8 mouse cellular contexts compared by ENCODE assay signal in genomic region chr11:75630645-75631229, GRCm38 (mm10). TPM values are rescaled to one million over a fixed set of nuclear protein-coding genes. Genes with fewer than 3 reads are reported as not detected.
DNase-seq lines count a peak whose midpoint lies in the region; ATAC-seq lines count a peak whose summit lies in the region.

Inpp5k (plus strand) TSS chr11:75630988.

- peaks cover 2 to 17% of the 10 kb centered on the region in 2 experiments; a peak in 3 of 4 replicates for H3K4me1 ChIP-seq in heart, embryonic 14.5 days (ENCODE audit: control insufficient read depth in 2 of 2, insufficient read depth in 2 of 2, low read length in 2 of 2)
- H3K4me1 ChIP-seq in liver, embryonic 13.5 days (replicated peaks), result peaks cover 31% of the 10 kb centered on the region
- H3K4me1 ChIP-seq in stomach, embryonic 16.5 days (ENCODE audit: control insufficient read depth, insufficient read depth, low read length), result peaks cover 7% of the 10 kb centered on the region; the same call in 1 of the 2 replicates

- H3K9ac ChIP-seq in heart, embryonic 14.5 days (ENCODE audit: low read length), result peak within 1 kb of the TSS; percentile 84
- H3K9ac ChIP-seq in liver, embryonic 13.5 days, result peak within 1 kb of the TSS; percentile 87
- peak within 1 kb of the TSS; percentile 83 for H3K9ac ChIP-seq in stomach, embryonic 16.5 days (ENCODE audit: low read length)

- peak within 1 kb of the TSS; percentile 80 for H3K4me2 ChIP-seq in heart, embryonic 14.5 days (ENCODE audit: low read length)
- H3K4me2 ChIP-seq in liver, embryonic 13.5 days, result peak within 1 kb of the TSS; percentile 86
- peak within 1 kb of the TSS; percentile 81 for H3K4me2 ChIP-seq in stomach, embryonic 16.5 days (ENCODE audit: low read depth, low read length)

- H3K9me3 ChIP-seq in heart, embryonic 14.5 days (ENCODE audit: control insufficient read depth, low read length), result no peaks in the 10 kb centered on the region
- no peaks in the 10 kb centered on the region for H3K9me3 ChIP-seq in liver, embryonic 13.5 days (replicated peaks)
- H3K9me3 ChIP-seq in stomach, embryonic 16.5 days (replicated peaks; ENCODE audit: control insufficient read depth, low read length), result no peaks in the 10 kb centered on the region

- peak; percentile 96 for DNase-seq in c-Kit-negative CD71-positive TER-119-positive erythroid progenitor cells, embryonic 14.5 days (ENCODE audit: low read depth, low spot score)
- peak; percentile 98 for DNase-seq in fibroblast of lung, adult 2 months (ENCODE audit: low read depth)
- DNase-seq in kidney, postnatal 14 days, result peak; percentile 98
- peak; percentile 98 for DNase-seq in liver, embryonic 13.5 days
- DNase-seq in neural tube, embryonic 10.5 days (ENCODE audit: extremely low spot score, low spot score), result peak; percentile 90

- H3K4me3 ChIP-seq in heart, embryonic 14.5 days (ENCODE audit: control insufficient read depth in 1 of 2, insufficient read depth in 1 of 2, low read depth in 1 of 2, low read length in 2 of 2), result peak within 1 kb of the TSS; percentile 65 to 75
- peak within 1 kb of the TSS; percentile 93 for H3K4me3 ChIP-seq in liver, embryonic 13.5 days (replicated peaks)
- peak within 1 kb of the TSS; percentile 80 for H3K4me3 ChIP-seq in stomach, embryonic 16.5 days (replicated peaks; ENCODE audit: low read length)

- 1% methylated on average over 53 of the region's 53 CpGs for WGBS in heart, embryonic 14.5 days
- WGBS in liver, embryonic 13.5 days (ENCODE audit: insufficient replicate concordance), result under 1% methylated on average over 53 of the region's 53 CpGs
- under 1% methylated on average over 53 of the region's 53 CpGs for WGBS in stomach, embryonic 16.5 days

- H3K27ac ChIP-seq in heart, embryonic 14.5 days (replicated peaks in 1 of 2; ENCODE audit: control insufficient read depth in 1 of 2, insufficient read depth in 1 of 2, low read depth in 2 of 2, low read length in 2 of 2), result peak within 1 kb of the TSS; percentile 86 to 92
- H3K27ac ChIP-seq in liver, embryonic 13.5 days, result peak within 1 kb of the TSS; percentile 81
- peak within 1 kb of the TSS; percentile 86 for H3K27ac ChIP-seq in stomach, embryonic 16.5 days (ENCODE audit: low read length)

- peak; percentile 99 for ATAC-seq in CD4-positive, CD25-positive, alpha-beta regulatory T cell, adult 4 months
- peak; percentile 98 for ATAC-seq in heart, embryonic 14.5 days (ENCODE audit: insufficient number of reproducible peaks, insufficient read depth, low FRiP score, low read depth)
- peak; percentile 100 for ATAC-seq in liver, embryonic 13.5 days (ENCODE audit: low read depth)
- ATAC-seq in stomach, embryonic 16.5 days (ENCODE audit: insufficient read depth, low FRiP score), result peak; percentile 100

- H3K27me3 ChIP-seq in heart, embryonic 14.5 days (ENCODE audit: control insufficient read depth, insufficient read depth, low read length), result no peaks in the 10 kb centered on the region
- H3K27me3 ChIP-seq in liver, embryonic 13.5 days, result no peaks in the 10 kb centered on the region
- no peaks in the 10 kb centered on the region for H3K27me3 ChIP-seq in stomach, embryonic 16.5 days (ENCODE audit: control insufficient read depth, insufficient read depth, low read length)

- H3K36me3 ChIP-seq in heart, embryonic 14.5 days (ENCODE audit: control insufficient read depth, insufficient read depth, low read length), result peaks cover 41% of the 10 kb centered on the region
- H3K36me3 ChIP-seq in liver, embryonic 13.5 days, result peaks cover 36% of the 10 kb centered on the region
- peaks cover 17% of the 10 kb centered on the region for H3K36me3 ChIP-seq in stomach, embryonic 16.5 days (ENCODE audit: control insufficient read depth, insufficient read depth, low read length)

RNA-seq across cellular contexts. Expression of gene Inpp5k, which starts in this region (rescaled TPM):
- 100 to 1,000 TPM; 123 to 160 TPM for polyA plus RNA-seq in CD4-positive, CD25-positive, alpha-beta regulatory T cell, adult 4 months (2017; shearing (Covaris generic))
- 29.4 and 30.7 TPM in 2 replicates for polyA plus RNA-seq in heart, embryonic 14.5 days (2014; fragmentation: Nextera tagmentation; extraction: Ambion mirVana)
- polyA plus RNA-seq in liver, embryonic 13.5 days (2015; fragmentation: Nextera tagmentation; extraction: Ambion mirVana), result 12.9 and 13.9 TPM in 2 replicates
- polyA plus RNA-seq in stomach, embryonic 16.5 days (2015; fragmentation: Nextera tagmentation; extraction: Ambion mirVana), result 20.6 and 24.2 TPM in 2 replicates

Comparison
In these comparisons a context has a peak if more than half of its experiments do, and no peak if none do; other contexts are left out.
1. Peak in every context shown above with its lines: DNase-seq, ATAC-seq, H3K4me3 ChIP-seq and H3K27ac ChIP-seq.